Mouse (Mus musculus) retina, adult 2 months (tissue): ENCODE measurements around the gene Mapt.

Experiments
- DNase-seq: peaks from one replicate; pipeline ENCODE4 v3.0.0-alpha.2; 2012; ENCODE audit warnings: low read depth, low spot score

Gene Mapt

GRCm38 (mm10) chr11:104272352-104272751, 41.2 kb downstream of the Mapt start:
- DNase-seq: no peak

- DNase-seq: no peak
Measured at GRCm38 (mm10) chr11:104275765-104276164, 44.6 kb downstream of the Mapt start.

- DNase-seq: no peak
Measured at GRCm38 (mm10) chr11:104278222-104278621, 47.0 kb downstream of the Mapt start.

GRCm38 (mm10) chr11:104279049-104279448, 47.9 kb downstream of the Mapt start:
- no peak for DNase-seq

GRCm38 (mm10) chr11:104279538-104279937, 48.3 kb downstream of the Mapt start:
- no peak for DNase-seq

GRCm38 (mm10) chr11:104281501-104281900, 50.3 kb downstream of the Mapt start:
- no peak for DNase-seq

GRCm38 (mm10) chr11:104287113-104287512, 55.9 kb downstream of the Mapt start:
- DNase-seq: no peak

GRCm38 (mm10) chr11:104288835-104289198, 57.6 kb downstream of the Mapt start:
- DNase-seq: no peak

- peak; percentile 22 for DNase-seq
Measured at GRCm38 (mm10) chr11:104289199-104290031, 58.2 kb downstream of the Mapt start.

GRCm38 (mm10) chr11:104292443-104293220, 61.4 kb downstream of the Mapt start:
- DNase-seq: no peak

GRCm38 (mm10) chr11:104293241-104293640, 62.1 kb downstream of the Mapt start:
- DNase-seq: no peak

- DNase-seq: no peak
Measured at GRCm38 (mm10) chr11:104295145-104295544, 64.0 kb downstream of the Mapt start.

GRCm38 (mm10) chr11:104295656-104296055, 64.5 kb downstream of the Mapt start:
- no peak for DNase-seq

- DNase-seq: no peak
Measured at GRCm38 (mm10) chr11:104297671-104298070, 66.5 kb downstream of the Mapt start.

GRCm38 (mm10) chr11:104302628-104303027, 71.4 kb downstream of the Mapt start:
- DNase-seq: no peak

GRCm38 (mm10) chr11:104303088-104303960, 72.1 kb downstream of the Mapt start:
- no peak for DNase-seq

- DNase-seq: no peak
Measured at GRCm38 (mm10) chr11:104305711-104306110, 74.5 kb downstream of the Mapt start.

GRCm38 (mm10) chr11:104306483-104306882, 75.3 kb downstream of the Mapt start:
- no peak for DNase-seq

GRCm38 (mm10) chr11:104307136-104307535, 75.9 kb downstream of the Mapt start:
- no peak for DNase-seq

GRCm38 (mm10) chr11:104309377-104310225, 78.4 kb downstream of the Mapt start:
- no peak for DNase-seq
